Mouse (Mus musculus): Measurements from ENCODE around the gene Il17rc. TPM values are rescaled to one million over a fixed set of nuclear protein-coding genes. Genes with fewer than 3 reads are reported as not detected.

Il17rc gene
- polyA plus RNA-seq (2012; ENCODE audit: insufficient read depth, insufficient read length, missing spikeins), result not detected in 2 replicates

DNA sequence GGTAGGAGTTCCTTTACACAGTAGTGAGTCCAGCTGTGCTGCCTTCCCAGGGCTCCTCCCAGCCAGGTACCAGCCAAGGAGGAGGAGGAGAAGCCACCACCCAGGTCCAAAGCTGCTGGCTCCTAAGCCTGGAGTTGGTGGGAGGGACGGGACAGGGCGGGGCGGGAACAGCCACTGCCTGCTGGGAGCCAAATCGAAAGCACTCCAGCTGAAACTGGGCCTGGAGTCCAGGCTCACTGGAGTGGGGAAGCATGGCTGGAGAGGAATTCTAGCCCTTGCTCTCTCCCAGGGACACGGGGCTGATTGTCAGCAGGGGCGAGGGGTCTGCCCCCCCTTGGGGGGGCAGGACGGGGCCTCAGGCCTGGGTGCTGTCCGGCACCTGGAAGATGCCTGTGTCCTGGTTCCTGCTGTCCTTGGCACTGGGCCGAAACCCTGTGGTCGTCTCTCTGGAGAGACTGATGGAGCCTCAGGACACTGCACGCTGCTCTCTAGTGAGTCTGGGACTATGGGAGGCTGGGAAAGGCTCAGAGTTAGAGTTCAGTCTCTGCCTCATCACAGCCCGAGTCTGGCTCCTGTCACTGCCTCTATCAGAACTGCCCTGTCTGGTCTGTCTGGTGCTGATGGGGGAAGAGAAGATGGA lies at the start of gene Il17rc:
TSS of gene Il17rc (plus strand) at position 131 of the 640 bp plus-strand sequence.
- TF ChIP-seq POLR2A (IDR thresholded peaks at IDR 0.05; ENCODE audit: borderline replicate concordance, low read depth, low read length) (no peak), CTCF (IDR thresholded peaks at IDR 0.05; ENCODE audit: low read depth, low read length) (no peak)
- H3K27ac ChIP-seq (ENCODE audit: insufficient read depth, low read depth, low read length), result no peak within 1 kb of the TSS
- H3K4me3 ChIP-seq (ENCODE audit: insufficient read depth, low read length), result no peak within 1 kb of the TSS
- peaks cover 7% of the 10 kb centered on the region for H3K4me1 ChIP-seq (ENCODE audit: control insufficient read depth, insufficient read depth, low read length)

- H3K4me1 ChIP-seq (ENCODE audit: control insufficient read depth, insufficient read depth, low read length), result peaks cover 5% of the 10 kb centered on the region; the same call in 1 of the 2 replicates
- no peak for TF ChIP-seq POLR2A (IDR thresholded peaks at IDR 0.05; ENCODE audit: borderline replicate concordance, low read depth, low read length)
- no peak for TF ChIP-seq CTCF (IDR thresholded peaks at IDR 0.05; ENCODE audit: low read depth, low read length)
- no peak overlapping the region for H3K4me3 ChIP-seq (ENCODE audit: insufficient read depth, low read length)
- no peak overlapping the region for H3K27ac ChIP-seq (ENCODE audit: insufficient read depth, low read depth, low read length)
These were observed 48.2 kb upstream of the Il17rc start for GRCm38 (mm10) chr6:113423000-113423399.

- H3K4me3 ChIP-seq (ENCODE audit: insufficient read depth, low read length), result no peak overlapping the region
- no peak overlapping the region for H3K27ac ChIP-seq (ENCODE audit: insufficient read depth, low read depth, low read length)
- H3K4me1 ChIP-seq (ENCODE audit: control insufficient read depth, insufficient read depth, low read length), result 0 out of 2 replicates have a peak, but pooled peaks cover 3% of the 10 kb centered on the region
- TF ChIP-seq CTCF (IDR thresholded peaks at IDR 0.05; ENCODE audit: low read depth, low read length) (no peak), POLR2A (IDR thresholded peaks at IDR 0.05; ENCODE audit: borderline replicate concordance, low read depth, low read length) (no peak)
These were observed 47.0 kb upstream of the Il17rc start for GRCm38 (mm10) chr6:113424187-113424586.

DNA sequence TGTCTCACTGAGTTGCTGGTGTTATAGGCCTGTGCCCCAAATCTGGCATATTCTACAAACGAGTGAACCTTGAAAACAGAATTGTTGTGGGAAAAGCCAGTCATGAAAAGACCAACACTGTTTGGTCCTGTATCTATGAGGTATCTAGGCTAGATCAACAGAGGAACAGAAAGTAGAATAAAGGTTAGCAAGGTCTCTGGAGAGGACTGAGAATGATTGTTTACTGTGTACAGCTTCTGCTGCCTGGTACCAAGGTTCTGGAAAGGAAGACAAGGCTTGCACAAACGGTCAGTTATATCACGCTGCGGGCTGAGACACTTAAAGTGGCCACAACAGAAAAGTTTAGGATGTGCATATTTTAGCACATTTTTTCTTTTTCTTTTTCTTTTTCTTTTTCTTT lies 44.5 kb upstream of the Il17rc start:
- H3K4me1 ChIP-seq (ENCODE audit: control insufficient read depth, insufficient read depth, low read length), result no peaks in the 10 kb centered on the region
- H3K27ac ChIP-seq (ENCODE audit: insufficient read depth, low read depth, low read length), result no peak overlapping the region
- no peak overlapping the region for H3K4me3 ChIP-seq (ENCODE audit: insufficient read depth, low read length)
- TF ChIP-seq POLR2A (IDR thresholded peaks at IDR 0.05; ENCODE audit: borderline replicate concordance, low read depth, low read length), result no peak
- no peak for TF ChIP-seq CTCF (IDR thresholded peaks at IDR 0.05; ENCODE audit: low read depth, low read length)

DNA sequence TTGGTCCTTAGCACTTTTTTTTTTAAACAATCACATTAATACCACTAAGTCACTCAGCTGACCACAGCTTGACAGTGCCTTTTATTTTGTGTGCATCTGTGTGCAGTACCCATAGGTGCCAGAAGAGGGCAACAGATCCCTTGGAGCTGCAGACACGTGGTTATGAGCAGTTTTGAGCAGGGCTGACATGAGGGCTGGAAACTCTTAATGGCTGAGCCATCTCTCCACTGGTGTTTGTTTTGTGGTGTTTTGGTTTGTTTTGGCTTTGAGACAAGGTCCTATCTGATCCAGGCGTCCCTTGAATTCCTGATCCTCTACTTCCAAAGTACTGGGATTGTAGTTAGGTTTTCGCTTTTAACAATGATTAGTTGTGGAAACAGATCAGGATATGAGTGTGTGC lies 43.8 kb upstream of the Il17rc start:
- H3K4me3 ChIP-seq (ENCODE audit: insufficient read depth, low read length), result no peak overlapping the region
- no peak for TF ChIP-seq POLR2A (IDR thresholded peaks at IDR 0.05; ENCODE audit: borderline replicate concordance, low read depth, low read length)
- peak; percentile 35; the same call in 1 of the 2 replicates for TF ChIP-seq CTCF (IDR thresholded peaks at IDR 0.05; ENCODE audit: low read depth, low read length)
- no peak overlapping the region for H3K27ac ChIP-seq (ENCODE audit: insufficient read depth, low read depth, low read length)

GRCm38 (mm10) chr6:113428006-113428405 lies 43.2 kb upstream of the Il17rc start:
- TF ChIP-seq POLR2A (IDR thresholded peaks at IDR 0.05; ENCODE audit: borderline replicate concordance, low read depth, low read length), result no peak
- no peak for TF ChIP-seq CTCF (IDR thresholded peaks at IDR 0.05; ENCODE audit: low read depth, low read length)
- Histone ChIP-seq H3K4me3 (ENCODE audit: insufficient read depth, low read length) (no peak overlapping the region), H3K4me1 (ENCODE audit: control insufficient read depth, insufficient read depth, low read length) (no peaks in the 10 kb centered on the region), H3K27ac (ENCODE audit: insufficient read depth, low read depth, low read length) (no peak overlapping the region)

More for the DNA sequence above, 43.8 kb upstream of the Il17rc start:
- no peaks in the 10 kb centered on the region for H3K4me1 ChIP-seq (ENCODE audit: control insufficient read depth, insufficient read depth, low read length)

- no peak for TF ChIP-seq POLR2A (IDR thresholded peaks at IDR 0.05; ENCODE audit: borderline replicate concordance, low read depth, low read length)
- TF ChIP-seq CTCF (IDR thresholded peaks at IDR 0.05; ENCODE audit: low read depth, low read length), result no peak
- Histone ChIP-seq H3K4me1 (ENCODE audit: control insufficient read depth, insufficient read depth, low read length) (no peaks in the 10 kb centered on the region), H3K4me3 (ENCODE audit: insufficient read depth, low read length) (no peak overlapping the region), H3K27ac (ENCODE audit: insufficient read depth, low read depth, low read length) (no peak overlapping the region)
These were observed 41.3 kb upstream of the Il17rc start for GRCm38 (mm10) chr6:113429965-113430364.

DNA sequence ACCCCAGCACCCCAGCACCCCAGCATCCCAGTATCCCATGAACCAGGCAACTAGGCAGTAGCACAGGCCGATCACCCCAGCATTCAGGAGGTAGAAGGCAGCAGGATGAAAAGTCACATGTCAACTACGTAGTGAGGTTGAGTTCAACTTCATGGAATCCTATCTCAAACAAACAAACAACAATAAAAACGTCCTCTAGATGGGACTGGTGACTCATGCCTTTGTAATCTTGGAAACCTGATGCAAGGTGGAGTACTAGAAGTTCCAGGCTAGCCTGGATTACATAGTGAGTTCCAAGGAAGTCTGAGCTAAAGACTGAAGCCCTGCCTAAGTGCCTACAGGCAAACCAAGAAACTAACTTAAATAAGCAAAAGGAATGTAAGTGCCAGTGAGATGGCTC lies 40.4 kb upstream of the Il17rc start:
- H3K4me3 ChIP-seq (ENCODE audit: insufficient read depth, low read length), result no peak overlapping the region

GRCm38 (mm10) chr6:113431801-113432200 lies 39.4 kb upstream of the Il17rc start:
- no peak for TF ChIP-seq POLR2A (IDR thresholded peaks at IDR 0.05; ENCODE audit: borderline replicate concordance, low read depth, low read length)
- TF ChIP-seq CTCF (IDR thresholded peaks at IDR 0.05; ENCODE audit: low read depth, low read length), result no peak
- H3K4me1 ChIP-seq (ENCODE audit: control insufficient read depth, insufficient read depth, low read length), result 0 out of 2 replicates have a peak, but pooled peaks cover 2% of the 10 kb centered on the region
- H3K27ac ChIP-seq (ENCODE audit: insufficient read depth, low read depth, low read length), result no peak overlapping the region
- no peak overlapping the region for H3K4me3 ChIP-seq (ENCODE audit: insufficient read depth, low read length)

More for the DNA sequence above, 40.4 kb upstream of the Il17rc start:
- H3K4me1 ChIP-seq (ENCODE audit: control insufficient read depth, insufficient read depth, low read length), result 0 out of 2 replicates have a peak, but pooled peaks cover under 1% of the 10 kb centered on the region
- no peak overlapping the region for H3K27ac ChIP-seq (ENCODE audit: insufficient read depth, low read depth, low read length)
- no peak for TF ChIP-seq POLR2A (IDR thresholded peaks at IDR 0.05; ENCODE audit: borderline replicate concordance, low read depth, low read length)
- no peak for TF ChIP-seq CTCF (IDR thresholded peaks at IDR 0.05; ENCODE audit: low read depth, low read length)

- no peak overlapping the region for H3K27ac ChIP-seq (ENCODE audit: insufficient read depth, low read depth, low read length)
These were observed 37.6 kb upstream of the Il17rc start for GRCm38 (mm10) chr6:113433661-113434060.

More at GRCm38 (mm10) chr6:113433661-113434060, 37.6 kb upstream of the Il17rc start:
- H3K4me3 ChIP-seq (ENCODE audit: insufficient read depth, low read length), result no peak overlapping the region
- no peak for TF ChIP-seq CTCF (IDR thresholded peaks at IDR 0.05; ENCODE audit: low read depth, low read length)
- TF ChIP-seq POLR2A (IDR thresholded peaks at IDR 0.05; ENCODE audit: borderline replicate concordance, low read depth, low read length), result no peak
- H3K4me1 ChIP-seq (ENCODE audit: control insufficient read depth, insufficient read depth, low read length), result 0 out of 2 replicates have a peak, but pooled peaks cover 2% of the 10 kb centered on the region

All from bone marrow macrophage, adult 2 months (primary cell).